Mouse (Mus musculus) hindbrain, embryonic 15.5 days (tissue): ENCODE results near the gene Ear2. TPM values are rescaled to one million over a fixed set of nuclear protein-coding genes. Genes with fewer than 3 reads are reported as not detected.

Experiments
- polyA plus RNA-seq: library from polyadenylated mRNA; unstranded; fragments of >200 nt; fragmentation: Nextera tagmentation; extraction: Ambion mirVana; gene quantifications from 2 replicates; pipeline ENCODE4 v1.2.1, GENCODE M21; 2015

The Ear2 gene
- polyA plus RNA-seq, 1 experiment from 2014 or later = not detected

Other genes starting within 250 kb of the Ear2 start
- gene Ear1, start 227.1 kb upstream of the Ear2 start, polyA plus RNA-seq = not detected in 2 replicates
- not detected in 2 replicates for gene Ear10, start 179.1 kb upstream of the Ear2 start, polyA plus RNA-seq
- 5.5 and 6.0 TPM in 2 replicates for gene Gm8113, start 177.3 kb upstream of the Ear2 start, polyA plus RNA-seq
- not detected in 2 replicates for gene Ang5, start 145.6 kb upstream of the Ear2 start, polyA plus RNA-seq
- gene Ang6, start 100.4 kb upstream of the Ear2 start, polyA plus RNA-seq = not detected in 2 replicates
- gene Gm3327, start 21.2 kb downstream of the Ear2 start, polyA plus RNA-seq = not detected in 2 replicates
- not detected in 2 replicates for gene Gm8212, start 95.0 kb downstream of the Ear2 start, polyA plus RNA-seq
- not detected in 2 replicates for gene 4930503E14Rik, start 110.6 kb downstream of the Ear2 start, polyA plus RNA-seq
- not detected in 2 replicates for gene Gm8220, start 182.9 kb downstream of the Ear2 start, polyA plus RNA-seq
- not detected in 2 replicates for gene Gm5930, start 235.9 kb downstream of the Ear2 start, polyA plus RNA-seq